In genomic region chr4:90014203-90014602, GRCm38 (mm10) we compare ENCODE assay signal across 21 mouse cellular contexts.
A peak's percentile ranks its signal among the peaks of the same experiment; 100 is the strongest.
DNase-seq lines count a peak whose midpoint lies in the region; ATAC-seq and TF ChIP-seq lines count a peak whose summit lies in the region.
"Had no signal": no experiment of that assay in that cellular context is flagged by ENCODE, and none has a peak within 500 bp of the region (broad histone marks: within the 10 kb centered on the region; RNA-seq: fewer than 3 reads in every experiment).

No protein-coding gene starts in this region.

- H3K4me3 ChIP-seq in hindbrain, postnatal 0 days (ENCODE audit: low read length): no peak overlapping the region
- no peak overlapping the region for H3K4me3 ChIP-seq in hindbrain, embryonic 12.5 days
- no peak overlapping the region for H3K4me3 ChIP-seq in midbrain, postnatal 0 days (ENCODE audit: low read depth, low read length)
- no peak overlapping the region for H3K4me3 ChIP-seq in midbrain, embryonic 11.5 days (ENCODE audit: low read depth, low read length)
- H3K4me3 ChIP-seq: embryonic facial prominence, embryonic 15.5 days; erythroblast, embryonic 14.5 days; heart, embryonic 10.5 days had no signal

- no peak for ATAC-seq in hindbrain, postnatal 0 days
- no peak for ATAC-seq in hindbrain, embryonic 12.5 days (ENCODE audit: low FRiP score)
- no peak for ATAC-seq in midbrain, postnatal 0 days (ENCODE audit: low FRiP score)
- ATAC-seq in midbrain, embryonic 11.5 days (ENCODE audit: low FRiP score): no peak
- ATAC-seq: CD4-positive, CD25-positive, alpha-beta regulatory T cell, adult 4 months had no signal

- no peaks in the 10 kb centered on the region for H3K4me1 ChIP-seq in hindbrain, postnatal 0 days (ENCODE audit: insufficient read depth, low read length)
- H3K4me1 ChIP-seq in hindbrain, embryonic 12.5 days: no peaks in the 10 kb centered on the region
- H3K4me1 ChIP-seq in midbrain, postnatal 0 days (ENCODE audit: insufficient read depth, low read length): no peaks in the 10 kb centered on the region
- no peaks in the 10 kb centered on the region for H3K4me1 ChIP-seq in midbrain, embryonic 11.5 days (ENCODE audit: control insufficient read depth, insufficient read depth, low read length)
- H3K4me1 ChIP-seq: embryonic facial prominence, embryonic 15.5 days; heart, embryonic 10.5 days had no signal

- peak; percentile 29 for DNase-seq in hindbrain, postnatal 0 days (ENCODE audit: low spot score)
- peak; percentile 30 for DNase-seq in midbrain, postnatal 0 days (ENCODE audit: low spot score)
- DNase-seq in midbrain, embryonic 11.5 days (ENCODE audit: low spot score, missing footprints): no peak
- peak; percentile 53 for DNase-seq in brain, embryonic 14.5 days (ENCODE audit: low read depth)
- DNase-seq in telencephalon, adult 2 months (ENCODE audit: low read depth, low spot score): peak; percentile 21
- no peak for DNase-seq in ovary, adult 18-20 months (ENCODE audit: low spot score)
- DNase-seq in lung, postnatal 14 days: no peak
- DNase-seq: adrenal gland, postnatal 10 days; cerebellum, adult 18-20 months; cerebellum, adult 9-11 months; embryo, embryonic 11 days; gastrocnemius, postnatal 10 days; heart, adult 18-20 months; heart, postnatal 10 days had no signal

- no peak overlapping the region for H3K9ac ChIP-seq in hindbrain, postnatal 0 days (replicated peaks; ENCODE audit: low read length)
- H3K9ac ChIP-seq in hindbrain, embryonic 12.5 days: no peak overlapping the region
- H3K9ac ChIP-seq in midbrain, postnatal 0 days (replicated peaks; ENCODE audit: low read length, poor library complexity, severe bottlenecking): no peak overlapping the region
- H3K9ac ChIP-seq in midbrain, embryonic 11.5 days (ENCODE audit: low read length): no peak overlapping the region
- H3K9ac ChIP-seq: embryonic facial prominence, embryonic 15.5 days; hindbrain, embryonic 14.5 days had no signal

- no peak overlapping the region for H3K27ac ChIP-seq in hindbrain, postnatal 0 days
- no peak overlapping the region for H3K27ac ChIP-seq in hindbrain, embryonic 12.5 days
- no peak overlapping the region for H3K27ac ChIP-seq in midbrain, postnatal 0 days (ENCODE audit: low read depth, low read length)
- H3K27ac ChIP-seq in midbrain, embryonic 11.5 days (ENCODE audit: low read depth, low read length): no peak overlapping the region
- H3K27ac ChIP-seq: embryonic facial prominence, embryonic 15.5 days; heart, embryonic 10.5 days; hindbrain, embryonic 14.5 days had no signal

- TF ChIP-seq POLR2A in brain, embryonic 14.5 days (IDR thresholded peaks at IDR 0.05; ENCODE audit: borderline replicate concordance, extremely low read depth, insufficient read depth, insufficient read length, poor library complexity, severe bottlenecking): no peak

- no peaks in the 10 kb centered on the region for H3K36me3 ChIP-seq in hindbrain, postnatal 0 days (ENCODE audit: insufficient read depth, low read length)
- H3K36me3 ChIP-seq in hindbrain, embryonic 12.5 days: no peaks in the 10 kb centered on the region
- no peaks in the 10 kb centered on the region for H3K36me3 ChIP-seq in midbrain, postnatal 0 days (ENCODE audit: insufficient read depth, low read length)
- H3K36me3 ChIP-seq in midbrain, embryonic 11.5 days (ENCODE audit: control insufficient read depth, insufficient read depth, low read length): no peaks in the 10 kb centered on the region
- H3K36me3 ChIP-seq: embryonic facial prominence, embryonic 15.5 days; G1E; heart, embryonic 10.5 days had no signal

- no peak for TF ChIP-seq CTCF in hindbrain, postnatal 0 days (IDR thresholded peaks at IDR 0.05; ENCODE audit: low read depth)
- no peak for TF ChIP-seq CTCF in midbrain, postnatal 0 days (IDR thresholded peaks at IDR 0.05)
- TF ChIP-seq CTCF in brain, embryonic 14.5 days (IDR thresholded peaks at IDR 0.05; ENCODE audit: borderline replicate concordance, extremely low read depth, insufficient read depth, insufficient read length): no peak

- H3K27me3 ChIP-seq in hindbrain, postnatal 0 days (ENCODE audit: insufficient read depth, low read length): no peaks in the 10 kb centered on the region
- no peaks in the 10 kb centered on the region for H3K27me3 ChIP-seq in hindbrain, embryonic 12.5 days
- H3K27me3 ChIP-seq in midbrain, postnatal 0 days (ENCODE audit: insufficient read depth, low read length): no peaks in the 10 kb centered on the region
- no peaks in the 10 kb centered on the region for H3K27me3 ChIP-seq in midbrain, embryonic 11.5 days (ENCODE audit: control insufficient read depth, insufficient read depth, low read length)
- H3K27me3 ChIP-seq: embryonic facial prominence, embryonic 15.5 days had no signal

- no peak overlapping the region for H3K4me2 ChIP-seq in hindbrain, postnatal 0 days (ENCODE audit: low read depth, low read length)
- H3K4me2 ChIP-seq in hindbrain, embryonic 12.5 days (replicated peaks): no peak overlapping the region
- H3K4me2 ChIP-seq in midbrain, postnatal 0 days (ENCODE audit: low read depth, low read length, poor library complexity, severe bottlenecking): no peak overlapping the region
- no peak overlapping the region for H3K4me2 ChIP-seq in midbrain, embryonic 11.5 days
- H3K4me2 ChIP-seq: embryonic facial prominence, embryonic 15.5 days; hindbrain, embryonic 14.5 days had no signal

- no peaks in the 10 kb centered on the region for H3K9me3 ChIP-seq in hindbrain, postnatal 0 days (ENCODE audit: low read length)
- no peaks in the 10 kb centered on the region for H3K9me3 ChIP-seq in hindbrain, embryonic 12.5 days (replicated peaks)
- no peaks in the 10 kb centered on the region for H3K9me3 ChIP-seq in midbrain, postnatal 0 days (ENCODE audit: low read length)
- H3K9me3 ChIP-seq in midbrain, embryonic 11.5 days (ENCODE audit: control insufficient read depth, low read length): no peaks in the 10 kb centered on the region
- H3K9me3 ChIP-seq: embryonic facial prominence, embryonic 15.5 days; heart, embryonic 10.5 days had no signal

Comparison
In these comparisons a context has a peak if more than half of its experiments do, and no peak if none do; other contexts are left out.
1. DNase-seq: peak in hindbrain, postnatal 0 days (single experiment), midbrain, postnatal 0 days (single experiment), brain, embryonic 14.5 days (single experiment) and telencephalon, adult 2 months (single experiment); none in midbrain, embryonic 11.5 days (single experiment), ovary, adult 18-20 months (single experiment) and lung, postnatal 14 days (single experiment).